Mouse (Mus musculus) skeletal muscle tissue, adult 2 months (tissue): ENCODE measurements around the gene Cbx7.
A peak's percentile ranks its signal among the peaks of the same experiment; 100 is the strongest.

ENCODE experiments used
- DNase-seq: peaks from one replicate; pipeline ENCODE4 v3.0.0-alpha.2; 2012; ENCODE audit warnings: low read depth, low spot score

Gene Cbx7

GRCm38 (mm10) chr15:79970940-79971339, at the start of gene Cbx7:
TSS of gene Cbx7 (minus strand) at chr15:79971119.
- DNase-seq, result no peak

- DNase-seq, result no peak
Measured at GRCm38 (mm10) chr15:80020516-80020915, 49.6 kb upstream of the Cbx7 start.

- DNase-seq, result no peak
Measured at GRCm38 (mm10) chr15:80019625-80020024, 48.7 kb upstream of the Cbx7 start.

DNA sequence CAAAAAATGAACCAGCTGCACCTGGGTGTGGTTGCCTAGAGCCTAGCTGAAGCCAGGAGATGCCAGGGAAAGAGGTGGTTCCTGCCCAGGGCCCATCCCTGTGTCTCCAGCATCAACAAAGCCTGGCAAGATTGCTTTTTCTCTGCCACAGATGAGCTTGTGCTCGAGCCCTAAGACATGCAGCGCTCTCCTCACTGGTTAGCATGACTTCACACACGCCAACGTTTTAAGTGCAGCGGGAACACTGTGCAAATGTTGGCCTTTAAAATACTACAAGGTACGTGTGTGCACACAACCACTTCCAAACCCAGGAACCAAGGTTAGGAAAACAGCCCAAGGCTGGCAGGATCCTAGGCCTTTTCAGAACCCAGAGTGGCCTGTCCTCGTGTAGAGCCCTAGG, 48.3 kb upstream of the Cbx7 start:
- DNase-seq, result no peak

GRCm38 (mm10) chr15:80016563-80017301, 45.8 kb upstream of the Cbx7 start:
- DNase-seq, result no peak

DNA sequence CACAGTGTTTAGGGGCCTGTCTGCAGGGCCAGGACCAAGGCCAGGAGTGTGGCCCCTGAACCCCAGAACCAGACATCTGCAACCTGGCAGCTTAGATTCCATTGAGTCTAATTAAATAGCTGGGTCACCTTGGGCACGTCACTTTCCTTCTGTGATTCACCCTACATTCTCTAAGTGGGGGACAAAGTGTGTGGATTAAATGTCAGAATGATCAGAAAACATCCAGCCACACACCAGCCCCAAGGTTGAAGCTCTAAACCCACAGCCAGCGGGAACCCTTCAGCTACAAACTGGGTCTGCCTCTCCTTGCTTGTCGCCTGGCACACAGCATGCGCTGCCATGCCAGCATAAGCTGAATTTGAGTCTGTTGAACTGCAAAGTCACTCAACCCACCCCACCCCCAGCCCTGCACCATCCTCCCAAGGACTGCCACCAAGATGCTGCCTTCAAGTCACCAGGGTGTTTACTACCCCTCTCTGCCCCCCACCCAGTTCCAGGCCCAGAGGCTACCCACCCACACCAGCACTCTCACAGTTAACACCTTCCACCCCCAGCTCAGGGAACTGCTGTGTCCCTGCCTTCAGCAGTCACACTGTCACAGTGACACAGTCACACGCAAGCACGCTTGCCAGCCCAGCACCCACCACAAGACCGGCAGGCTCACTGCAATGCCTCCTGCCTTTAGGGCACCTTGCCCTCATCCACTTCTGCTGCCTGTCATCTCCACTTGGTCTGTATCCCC, 44.5 kb upstream of the Cbx7 start:
- DNase-seq, result no peak

GRCm38 (mm10) chr15:80014321-80015210, 43.6 kb upstream of the Cbx7 start, which contains the start of gene Pdgfb:
TSS of gene Pdgfb (minus strand) at chr15:80014977.
- peak; percentile 64 for DNase-seq

GRCm38 (mm10) chr15:80014031-80014320, 43.1 kb upstream of the Cbx7 start:
- DNase-seq, result no peak

GRCm38 (mm10) chr15:80013256-80014030, 42.5 kb upstream of the Cbx7 start:
- no peak for DNase-seq

GRCm38 (mm10) chr15:80012527-80013201, 41.7 kb upstream of the Cbx7 start:
- peak; percentile 56 for DNase-seq

DNA sequence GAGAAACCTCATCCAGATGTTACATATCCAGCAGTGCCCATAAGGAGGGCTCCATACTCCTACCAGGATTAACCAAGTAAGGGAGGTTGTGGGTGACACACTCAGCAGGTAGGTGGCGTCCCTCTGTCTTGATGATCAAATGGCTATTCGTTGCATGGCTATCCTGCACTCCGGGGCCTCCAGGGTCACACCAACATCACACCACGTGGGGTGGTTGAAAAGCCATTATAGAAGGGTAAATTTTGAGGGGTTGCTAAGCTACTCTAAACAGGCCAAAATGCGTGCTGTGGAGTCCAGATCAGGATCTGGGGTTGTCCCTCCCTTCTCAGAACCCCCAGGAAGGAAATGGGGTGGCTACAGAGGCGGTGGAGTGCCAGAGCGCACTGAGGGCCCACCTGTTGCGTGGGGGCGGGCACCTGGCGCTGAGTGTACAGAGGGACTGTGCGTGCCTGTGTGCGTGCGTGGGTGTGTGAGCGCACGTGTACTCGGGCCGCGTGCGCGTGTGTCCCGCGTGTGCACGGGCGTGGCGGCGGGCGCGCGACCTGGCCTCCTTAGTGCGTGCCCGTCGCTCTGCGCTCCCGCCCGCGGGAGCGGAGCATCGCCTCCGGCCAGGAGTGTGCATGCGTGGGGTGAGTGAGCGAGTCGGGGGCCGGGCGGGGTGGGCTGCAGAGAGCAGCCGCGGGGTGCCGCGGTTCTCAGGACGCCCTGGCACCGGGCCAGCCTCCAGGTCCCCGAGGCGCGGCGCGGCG, 41.0 kb upstream of the Cbx7 start:
- peak; percentile 45 for DNase-seq

DNA sequence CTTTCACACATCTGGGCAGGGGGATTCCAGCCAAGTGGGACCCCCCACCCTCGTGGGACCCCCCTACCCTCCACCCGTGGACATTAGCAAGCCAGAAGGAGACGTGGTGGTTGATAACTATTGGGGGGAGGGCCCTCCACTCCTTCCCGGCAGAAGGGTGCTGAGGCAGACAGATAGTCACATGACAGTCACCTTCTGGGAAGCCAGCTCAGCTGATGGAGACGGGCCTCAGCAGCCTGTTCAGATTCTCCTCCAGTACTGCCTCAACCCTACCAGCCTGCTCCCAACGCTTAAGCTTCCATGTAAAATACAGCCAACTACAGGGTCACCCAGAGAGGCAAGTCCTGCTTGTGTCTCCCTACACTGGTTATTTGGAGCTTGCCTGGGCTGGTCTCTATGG, 40.3 kb upstream of the Cbx7 start:
- no peak for DNase-seq

GRCm38 (mm10) chr15:80010182-80010558, 39.3 kb upstream of the Cbx7 start:
- peak; percentile 84 for DNase-seq

DNA sequence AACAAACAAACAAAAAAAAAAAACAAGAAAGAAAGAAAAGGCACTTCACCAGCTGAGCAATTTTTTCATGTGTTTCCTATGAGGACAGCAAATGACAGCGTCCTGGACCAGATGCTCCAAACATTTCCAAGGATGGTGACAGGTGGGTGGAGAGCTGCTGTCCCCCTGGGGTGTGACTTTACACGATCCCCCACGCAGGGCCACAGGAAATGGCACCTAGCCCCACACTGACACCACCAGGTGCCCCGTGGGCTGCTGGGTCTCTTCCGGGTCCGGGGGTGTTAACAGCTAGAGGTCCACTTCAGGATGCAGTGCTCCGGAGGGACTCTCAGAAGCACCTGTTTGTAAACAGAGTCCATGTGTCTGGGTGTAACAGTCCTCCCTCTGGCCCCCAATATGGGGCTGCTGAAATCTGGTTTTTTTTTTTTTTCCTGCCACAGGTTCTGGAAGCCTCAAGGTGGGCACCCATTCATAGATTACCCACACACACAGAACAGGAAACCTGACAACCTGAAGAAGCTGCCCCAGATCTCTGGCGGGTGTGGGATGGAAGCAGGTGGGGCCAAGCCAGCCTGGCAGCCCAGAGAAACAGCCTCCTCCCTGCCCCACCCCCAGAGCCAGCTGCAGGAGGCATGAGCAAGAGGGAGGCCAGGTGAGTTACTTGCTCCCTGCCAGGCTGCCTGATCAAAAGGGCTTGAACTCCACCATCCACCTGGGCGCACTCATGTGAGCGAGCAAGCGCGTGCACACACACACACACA, 38.7 kb upstream of the Cbx7 start:
- DNase-seq, result peak; percentile 72

DNA sequence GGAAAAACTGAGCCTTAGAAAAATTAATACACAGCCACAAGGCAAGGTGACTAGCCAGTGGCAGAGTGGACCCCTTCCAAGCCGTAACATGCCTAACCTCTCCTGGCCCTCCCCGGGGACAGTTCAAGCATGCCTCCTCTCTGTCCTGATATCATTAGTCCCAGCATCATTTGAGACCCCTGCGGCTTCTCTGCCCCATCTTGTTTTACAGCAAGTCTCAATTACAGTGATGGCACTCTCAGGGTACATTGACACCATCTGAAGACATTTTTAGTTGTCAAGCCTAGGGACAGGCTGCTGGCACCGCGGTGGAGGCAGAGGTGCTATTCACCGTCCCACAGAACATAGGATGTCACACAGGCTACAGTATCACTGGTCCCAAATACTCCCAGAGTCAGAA, 37.5 kb upstream of the Cbx7 start:
- DNase-seq, result peak; percentile 70

DNA sequence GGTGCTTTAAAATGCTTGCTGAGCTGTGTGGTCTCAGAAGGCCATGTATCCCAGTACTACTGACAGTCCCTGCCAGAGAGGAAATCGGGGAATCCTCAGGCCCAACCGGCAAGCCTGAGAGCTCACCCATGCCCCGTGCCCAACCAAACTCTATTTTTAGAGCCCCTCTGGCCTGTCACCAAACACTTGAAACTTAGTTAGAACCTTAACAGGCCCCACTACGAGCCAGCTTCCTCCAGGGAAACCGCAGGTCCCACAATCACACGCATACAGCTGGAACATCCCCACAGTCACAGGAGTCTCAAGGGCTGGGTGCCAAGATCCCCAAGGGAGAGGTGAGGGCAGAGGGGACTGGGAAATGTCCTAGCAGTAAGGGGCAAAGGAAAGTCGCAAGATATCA, 35.2 kb upstream of the Cbx7 start:
- peak; percentile 71 for DNase-seq

DNA sequence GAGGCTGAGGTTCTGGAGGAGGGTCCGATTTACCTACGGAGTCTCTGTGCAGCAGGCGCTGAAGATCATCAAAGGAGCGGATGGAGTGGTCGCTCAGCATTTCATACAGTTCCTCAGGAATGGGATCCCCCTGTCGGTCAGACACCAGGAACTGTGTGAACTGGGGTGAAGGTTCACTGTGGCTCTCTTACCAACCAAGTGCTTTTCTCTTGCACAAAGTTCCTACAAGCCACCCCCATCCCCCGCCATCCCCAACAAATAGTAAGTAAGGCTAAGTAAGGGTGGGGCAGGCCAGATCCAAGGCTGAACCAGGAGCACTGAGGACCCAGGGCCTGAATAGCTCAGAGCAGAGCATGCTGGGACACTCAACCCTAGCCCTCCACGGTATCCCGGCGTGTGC, 34.5 kb upstream of the Cbx7 start:
- DNase-seq, result no peak

- peak; percentile 54 for DNase-seq
Measured at GRCm38 (mm10) chr15:80004644-80005340, 33.9 kb upstream of the Cbx7 start.

GRCm38 (mm10) chr15:80003581-80003980, 32.7 kb upstream of the Cbx7 start:
- no peak for DNase-seq
